8 mouse cellular contexts compared by ENCODE assay signal in genomic region chr2:44926167-44926682, GRCm38 (mm10). TPM values are rescaled to one million over a fixed set of nuclear protein-coding genes. Genes with fewer than 3 reads are reported as not detected.
A peak's percentile ranks its signal among the peaks of the same experiment; 100 is the strongest.
DNase-seq lines count a peak whose midpoint lies in the region; ATAC-seq and TF ChIP-seq lines count a peak whose summit lies in the region.

No protein-coding gene starts in this region.

- peak; percentile 12 for ATAC-seq in activated CD4-positive, CD25-positive, alpha-beta regulatory T cell, adult 4 months

- no peak for DNase-seq in kidney, adult 2 months
- no peak for DNase-seq in kidney, postnatal 14 days
- DNase-seq in hindbrain, embryonic 10.5 days (ENCODE audit: low spot score) = no peak
- DNase-seq in cerebellum, postnatal 25 days = no peak
- DNase-seq in urinary bladder, postnatal 36 days (ENCODE audit: low spot score in 2 of 2) = no peak
- no peak for DNase-seq in natural killer cell, adult 2 months (ENCODE audit: low spot score in 2 of 2)

- TF ChIP-seq POLR2A in kidney, adult 2 months (IDR thresholded peaks at IDR 0.05; ENCODE audit: low read depth, low read length) = no peak

- H3K4me3 ChIP-seq in kidney, adult 2 months (ENCODE audit: insufficient read depth, low read depth, low read length) = peak overlapping the region; percentile 90
- peak overlapping the region; percentile 88 for H3K4me3 ChIP-seq in hindbrain, embryonic 10.5 days
- H3K4me3 ChIP-seq in macrophage (ENCODE audit: inconsistent target) = peak overlapping the region; percentile 74

- peak overlapping the region; percentile 99 for H3K27ac ChIP-seq in kidney, adult 2 months (ENCODE audit: insufficient read depth, low read depth, low read length)
- peak overlapping the region; percentile 96 for H3K27ac ChIP-seq in hindbrain, embryonic 10.5 days
- H3K27ac ChIP-seq in macrophage = peak overlapping the region; percentile 76

- H3K36me3 ChIP-seq in kidney, adult 2 months (ENCODE audit: control insufficient read depth, insufficient read depth, low read length) = no peaks in the 10 kb centered on the region
- H3K36me3 ChIP-seq in hindbrain, embryonic 10.5 days = no peaks in the 10 kb centered on the region
- H3K36me3 ChIP-seq in macrophage (ENCODE audit: inconsistent target) = no peaks in the 10 kb centered on the region

- peaks cover 14% of the 10 kb centered on the region; the same call in 1 of the 2 replicates for H3K79me2 ChIP-seq in macrophage (ENCODE audit: inconsistent target)

- peaks cover 9% of the 10 kb centered on the region for H3K4me1 ChIP-seq in kidney, adult 2 months (ENCODE audit: control insufficient read depth, insufficient read depth, low read length)
- peaks cover 20% of the 10 kb centered on the region for H3K4me1 ChIP-seq in hindbrain, embryonic 10.5 days (replicated peaks)

- no peak for TF ChIP-seq CTCF in kidney, adult 2 months (conservative IDR thresholded peaks at IDR 0.05; ENCODE audit: insufficient read depth, insufficient read length, low read depth, low read length)

- H3K9me3 ChIP-seq in hindbrain, embryonic 10.5 days = no peaks in the 10 kb centered on the region

- under 1% methylated on average over 17 of the region's 17 CpGs for WGBS in kidney, adult 2 months
- under 1% methylated on average over 17 of the region's 17 CpGs for WGBS in hindbrain, embryonic 10.5 days
- under 1% methylated on average over 17 of the region's 17 CpGs for WGBS in macrophage (ENCODE audit: missing documents)

- H3K27me3 ChIP-seq in kidney, adult 2 months (replicated peaks; ENCODE audit: control insufficient read depth, insufficient read depth, low read length) = no peaks in the 10 kb centered on the region
- no peaks in the 10 kb centered on the region for H3K27me3 ChIP-seq in hindbrain, embryonic 10.5 days (ENCODE audit: insufficient read depth, poor library complexity, severe bottlenecking)

RNA-seq across cellular contexts. Expression of gene Gtdc1, which starts 1.2 kb away (rescaled TPM):
- polyA plus RNA-seq in kidney, adult 2 months (2012; rRNA removed) = 5.0 and 7.2 TPM in 2 replicates
- 10 to 100 TPM; 16.2 to 16.6 TPM for polyA plus RNA-seq in activated CD4-positive, CD25-positive, alpha-beta regulatory T cell, adult 4 months (2017; shearing (Covaris generic))
- 10.1 and 13.0 TPM in 2 replicates for polyA plus RNA-seq in hindbrain, embryonic 10.5 days (2016; fragmentation: Nextera tagmentation; extraction: Ambion mirVana)
- total RNA-seq in macrophage (2018; cell fraction: chromatin; rRNA removed) = 100 to 1,000 TPM in 3 of 26 experiments, 10 to 100 TPM in 23; 43.0 to 159 (median 83.9) TPM
- 10 to 100 TPM; 17.2 to 31.5 (median 23.7) TPM for total RNA-seq in macrophage (2018; cell fraction: cytosol; rRNA removed)
- total RNA-seq in macrophage (2018; cell fraction: nucleus; rRNA removed) = 100 to 1,000 TPM in 1 of 26 experiments, 10 to 100 TPM in 25; 42.8 to 102 (median 65.8) TPM
- polyA plus RNA-seq in macrophage (2018) = 15.2 to 28.8 TPM (median 15.9 TPM) in 3 replicates
